ENCODE assay signal across 14 mouse cellular contexts in the genomic region with DNA sequence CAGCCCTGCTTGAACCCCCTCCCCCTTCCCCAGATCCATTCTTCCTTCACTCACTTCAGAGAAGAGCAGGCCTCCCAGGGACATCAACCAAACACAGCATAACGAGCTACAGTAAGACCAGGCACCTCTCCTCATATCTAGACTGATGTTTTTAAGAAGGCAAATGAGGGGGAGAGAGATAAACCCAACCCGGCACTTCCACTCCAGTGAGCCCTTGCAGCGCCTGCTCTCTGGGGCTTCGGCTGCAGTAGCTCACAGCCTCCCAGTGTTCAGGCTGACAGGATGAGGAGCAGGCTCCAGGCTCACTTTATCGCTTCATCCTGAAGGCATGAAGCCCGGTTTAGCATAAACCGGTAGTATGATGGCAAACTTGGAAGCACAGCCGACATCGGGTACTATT.
"Had no signal": no experiment of that assay in that cellular context is flagged by ENCODE, and none has a peak within 500 bp of the region (broad histone marks: within the 10 kb centered on the region; RNA-seq: fewer than 3 reads in every experiment).

No protein-coding gene starts in this region.

- H3K4me3 ChIP-seq: kidney, embryonic 15.5 days; left cerebral cortex, adult 2 months; limb, embryonic 10.5 days; liver, embryonic 15.5 days; megakaryocyte, embryonic 14.5 days; neural tube, embryonic 12.5 days had no signal

- DNase-seq: kidney, adult 18-20 months; kidney, postnatal 25 days; lung, adult 2 months; lung, postnatal 10 days; thymus, postnatal 4 days had no signal

- H3K9me3 ChIP-seq: kidney, embryonic 15.5 days; limb, embryonic 10.5 days; liver, embryonic 15.5 days; neural tube, embryonic 12.5 days had no signal

- H3K4me1 ChIP-seq: liver, embryonic 15.5 days; megakaryocyte, embryonic 14.5 days; neural tube, embryonic 12.5 days had no signal

- H3K4me2 ChIP-seq: kidney, embryonic 15.5 days; liver, embryonic 11.5 days; liver, embryonic 15.5 days; neural tube, embryonic 12.5 days had no signal

- H3K9ac ChIP-seq: kidney, embryonic 15.5 days; liver, embryonic 15.5 days; neural tube, embryonic 12.5 days had no signal

- H3K36me3 ChIP-seq: kidney, embryonic 15.5 days; limb, embryonic 10.5 days; liver, embryonic 15.5 days; neural tube, embryonic 12.5 days had no signal

- H3K27ac ChIP-seq: kidney, embryonic 15.5 days; left cerebral cortex, adult 2 months; limb, embryonic 10.5 days; liver, embryonic 15.5 days; macrophage; neural tube, embryonic 12.5 days; stomach, postnatal 0 days had no signal
